Mouse (Mus musculus) thymus, adult 2 months (tissue): Measurements from ENCODE around the gene Dpyd.

Experiments used
- CTCF ChIP-seq: fragments of 200-500 bp; IDR thresholded peaks from 2 replicates; pipeline ENCODE4 v1.5.1; 2012; ENCODE audit warnings: mild to moderate bottlenecking, control low read depth, low read length, moderate library complexity, borderline replicate concordance; ENCODE audit not compliant: control insufficient read depth, poor library complexity, insufficient read depth; ENCODE audit errors: extremely low read depth
- POLR2A ChIP-seq: fragments of 200-500 bp; IDR thresholded peaks from 2 replicates; pipeline ENCODE4 v1.6.1; 2012; ENCODE audit warnings: mild to moderate bottlenecking, low read length, control low read depth, moderate library complexity; ENCODE audit not compliant: control insufficient read depth, poor library complexity, insufficient read depth; ENCODE audit errors: extremely low read depth

- TF ChIP-seq CTCF: no peak
- TF ChIP-seq POLR2A: no peak
These were observed 902.1 kb downstream of the Dpyd start for GRCm38 (mm10) chr3:119464073-119464472.
